Mouse (Mus musculus) liver, postnatal 0 days (tissue): Measurements from ENCODE around the gene P4ha1. TPM values are rescaled to one million over a fixed set of nuclear protein-coding genes. Genes with fewer than 3 reads are reported as not detected.
A peak's percentile ranks its signal among the peaks of the same experiment; 100 is the strongest.
"Not testable (repeated sequence)": the region's sequence is repeated elsewhere in the genome, so short reads cannot be mapped to it uniquely, and the experiment has no call there.

Source experiments
- ATAC-seq: fragments of 200-750 bp; cut with Nextera tagmentation; 2 replicates; pipeline ENCODE4 v1.8.0; 2017; ENCODE audit warnings: mild to moderate bottlenecking, moderate library complexity
- DNase-seq: peaks from one replicate; pipeline ENCODE4 v3.0.0-alpha.2; 2016
- H3K27ac ChIP-seq: fragments of 300-500 bp; sonication (generic); 2 replicates; pipeline ENCODE4 v1.5.1; 2014; ENCODE audit warnings: antibody characterized with exemption, moderate library complexity, mild to moderate bottlenecking, low read depth
- H3K27me3 ChIP-seq: fragments of 300-500 bp; sonication (generic); 2 replicates; pipeline ENCODE4 v1.6.1; 2014; ENCODE audit warnings: low read length, control low read depth, mixed read lengths; ENCODE audit not compliant: insufficient read depth
- H3K36me3 ChIP-seq: fragments of 300-500 bp; sonication (generic); replicated peaks from 2 replicates; pipeline ENCODE4 v1.6.1; 2014; ENCODE audit warnings: mild to moderate bottlenecking, control low read depth, low read length, moderate library complexity, mixed read lengths; ENCODE audit not compliant: insufficient read depth
- H3K4me1 ChIP-seq: fragments of 300-500 bp; sonication (generic); 2 replicates; pipeline ENCODE4 v1.6.1; 2014; ENCODE audit warnings: antibody characterized with exemption, mild to moderate bottlenecking, control low read depth; ENCODE audit not compliant: insufficient read depth
- H3K4me2 ChIP-seq: fragments of 300-500 bp; sonication (generic); 2 replicates; pipeline ENCODE4 v1.6.1; 2014; ENCODE audit warnings: low read depth, mild to moderate bottlenecking, low read length, moderate library complexity, mixed read lengths
- H3K4me3 ChIP-seq: fragments of 300-500 bp; sonication (generic); 2 replicates; pipeline ENCODE4 v1.5.1; 2014; ENCODE audit warnings: low read depth, low read length
- H3K9ac ChIP-seq: fragments of 300-500 bp; sonication (generic); replicated peaks from 2 replicates; pipeline ENCODE4 v1.6.1; 2014; ENCODE audit warnings: mild to moderate bottlenecking, moderate library complexity
- H3K9me3 ChIP-seq: fragments of 300-500 bp; sonication (generic); 2 replicates; pipeline ENCODE4 v1.6.1; 2016; ENCODE audit warnings: mild to moderate bottlenecking, control low read depth, low read length, mixed read lengths
- CTCF ChIP-seq: sonication (generic); IDR thresholded peaks from 2 replicates; pipeline ENCODE4 v1.5.1; 2016; ENCODE audit warnings: antibody characterized with exemption, low read depth
- EP300 ChIP-seq: IDR thresholded peaks from 2 replicates; pipeline ENCODE4 v1.6.1; 2016; ENCODE audit warnings: antibody characterized with exemption, low read depth, mild to moderate bottlenecking
- WGBS: fragments of 180-500 bp; shearing (Covaris S2); extraction: QIAGEN DNeasy Blood & Tissue Kit; methylation state at CpG from one replicate; pipeline ENCODE4 v1.1.7; 2014; ENCODE audit not compliant: insufficient replicate concordance; 5-methylcytosine and 5-hydroxymethylcytosine counted together
- polyA plus RNA-seq: library from polyadenylated mRNA; unstranded; fragments of >200 nt; fragmentation: Nextera tagmentation; extraction: Ambion mirVana; gene quantifications from 2 replicates; pipeline ENCODE4 v1.2.1, GENCODE M21; 2015

P4ha1 gene
- polyA plus RNA-seq, 1 experiment from 2014 or later = 6.4 TPM

GRCm38 (mm10) chr10:59369426-59369825 lies 46.3 kb downstream of the P4ha1 start:
- DNase-seq = no peak
- H3K27me3 ChIP-seq = no peaks in the 10 kb centered on the region
- H3K36me3 ChIP-seq = peaks cover 75% of the 10 kb centered on the region
- H3K9me3 ChIP-seq = no peaks in the 10 kb centered on the region
- 0 out of 2 replicates have a peak, but pooled peaks cover 3% of the 10 kb centered on the region for H3K4me1 ChIP-seq
- TF ChIP-seq EP300 (no peak), CTCF (no peak)
- H3K27ac ChIP-seq = no peak overlapping the region
- WGBS = 75% methylated on average over 9 of the region's 9 CpGs
- no peak overlapping the region for H3K4me2 ChIP-seq
- H3K9ac ChIP-seq = no peak overlapping the region
- no peak for ATAC-seq
- no peak overlapping the region for H3K4me3 ChIP-seq

- Histone ChIP-seq H3K27me3 (no peaks in the 10 kb centered on the region), H3K4me3 (no peak overlapping the region), H3K9ac (no peak overlapping the region), H3K27ac (no peak overlapping the region), H3K9me3 (no peaks in the 10 kb centered on the region), H3K4me1 (peaks cover 7% of the 10 kb centered on the region; the same call in 1 of the 2 replicates), H3K36me3 (peaks cover 7% of the 10 kb centered on the region), H3K4me2 (no peak overlapping the region)
- ATAC-seq (no peak), DNase-seq (no peak)
- TF ChIP-seq EP300 = no peak
- no peak for TF ChIP-seq CTCF
- WGBS = 81% methylated on average over 10 of the region's 10 CpGs
Measured at GRCm38 (mm10) chr10:59377906-59378305, 54.8 kb downstream of the P4ha1 start.

GRCm38 (mm10) chr10:59378728-59379127 lies 55.6 kb downstream of the P4ha1 start:
- no peak overlapping the region for H3K4me2 ChIP-seq
- H3K9ac ChIP-seq = no peak overlapping the region
- 83% methylated on average over 4 of the region's 4 CpGs for WGBS
- TF ChIP-seq CTCF = peak; percentile 46
- no peak for TF ChIP-seq EP300
- H3K36me3 ChIP-seq = peaks cover 4% of the 10 kb centered on the region; the same call in 1 of the 2 replicates
- H3K27ac ChIP-seq = no peak overlapping the region
- H3K9me3 ChIP-seq = no peaks in the 10 kb centered on the region
- no peak overlapping the region for H3K4me3 ChIP-seq
- no peak for DNase-seq
- no peaks in the 10 kb centered on the region for H3K27me3 ChIP-seq
- no peak for ATAC-seq
- peaks cover 7% of the 10 kb centered on the region; the same call in 1 of the 2 replicates for H3K4me1 ChIP-seq

- H3K9ac ChIP-seq = 0 out of 2 replicates have a peak overlapping the region, but pooled peaks have one; percentile 30
- H3K4me1 ChIP-seq = peaks cover 7% of the 10 kb centered on the region; the same call in 1 of the 2 replicates
- ATAC-seq = no peak
- H3K36me3 ChIP-seq = no peaks in the 10 kb centered on the region
- 0 out of 2 replicates have a peak overlapping the region, but pooled peaks have one; percentile 9 for H3K4me2 ChIP-seq
- no peak overlapping the region for H3K4me3 ChIP-seq
- DNase-seq = no peak
- no peaks in the 10 kb centered on the region for H3K27me3 ChIP-seq
- no peak for TF ChIP-seq EP300
- TF ChIP-seq CTCF = no peak
- H3K9me3 ChIP-seq = no peaks in the 10 kb centered on the region
- whole genome bisulfite sequencing = 25% methylated on average over 3 of the region's 3 CpGs
- peak overlapping the region; percentile 67 for H3K27ac ChIP-seq
Measured at GRCm38 (mm10) chr10:59379927-59380326, 56.8 kb downstream of the P4ha1 start.

- 0 out of 2 replicates have a peak overlapping the region, but pooled peaks have one; percentile 9 for H3K4me2 ChIP-seq
- no peaks in the 10 kb centered on the region for H3K36me3 ChIP-seq
- ATAC-seq = peak; percentile 57
- H3K9ac ChIP-seq = no peak overlapping the region
- WGBS = 50% methylated on average over 2 of the region's 2 CpGs
- no peak for DNase-seq
- peak overlapping the region; percentile 67 for H3K27ac ChIP-seq
- no peaks in the 10 kb centered on the region for H3K27me3 ChIP-seq
- H3K9me3 ChIP-seq = no peaks in the 10 kb centered on the region
- TF ChIP-seq CTCF = no peak
- TF ChIP-seq EP300 = no peak
- H3K4me3 ChIP-seq = no peak overlapping the region
- H3K4me1 ChIP-seq = peaks cover 7% of the 10 kb centered on the region; the same call in 1 of the 2 replicates
Measured at GRCm38 (mm10) chr10:59380411-59380821, 57.3 kb downstream of the P4ha1 start.

GRCm38 (mm10) chr10:59381563-59381962 lies 58.5 kb downstream of the P4ha1 start:
- ATAC-seq = peak; percentile 33; the same call in 1 of the 2 replicates
- not testable (repeated sequence) for H3K4me3 ChIP-seq, H3K27me3 ChIP-seq, H3K4me1 ChIP-seq, H3K4me2 ChIP-seq, DNase-seq, H3K27ac ChIP-seq, H3K9me3 ChIP-seq, H3K9ac ChIP-seq, H3K36me3 ChIP-seq
- 68% methylated on average over 5 of the region's 10 CpGs for WGBS

- ATAC-seq (no peak), DNase-seq (no peak)
- no peak overlapping the region for H3K4me3 ChIP-seq
- H3K36me3 ChIP-seq = no peaks in the 10 kb centered on the region
- WGBS = 76% methylated on average over 7 of the region's 8 CpGs
- H3K4me1 ChIP-seq = no peaks in the 10 kb centered on the region
- H3K9ac ChIP-seq = no peak overlapping the region
- H3K9me3 ChIP-seq = 0 out of 2 replicates have a peak, but pooled peaks cover 2% of the 10 kb centered on the region
- no peak overlapping the region for H3K27ac ChIP-seq
- H3K4me2 ChIP-seq = no peak overlapping the region
- no peak for TF ChIP-seq EP300
- TF ChIP-seq CTCF = no peak
- H3K27me3 ChIP-seq = no peaks in the 10 kb centered on the region
Measured at GRCm38 (mm10) chr10:59386951-59387350, 63.9 kb downstream of the P4ha1 start.
